Mouse (Mus musculus) G1E (cell line): ENCODE results near the gene Fcor. TPM values are rescaled to one million over a fixed set of nuclear protein-coding genes. Genes with fewer than 3 reads are reported as not detected.

Source experiments
- ATAC-seq: 2 replicates; pipeline ENCODE4 v1.8.0; 2016; ENCODE audit warnings: mild to moderate bottlenecking; ENCODE audit not compliant: insufficient number of reproducible peaks, poor library complexity, low FRiP score, severe bottlenecking; ENCODE audit errors: extremely low read depth
- DNase-seq: peaks from one replicate; pipeline ENCODE4 v3.0.0; 2012; ENCODE audit warnings: low spot score
- H3K27me3 ChIP-seq: 2 replicates; pipeline ENCODE4 v1.6.1; 2012; ENCODE audit warnings: mild to moderate bottlenecking, low read length, inconsistent platforms; ENCODE audit not compliant: insufficient read depth
- H3K36me3 ChIP-seq: replicated peaks from 2 replicates; pipeline ENCODE3; 2012; ENCODE audit warnings: mild to moderate bottlenecking, inconsistent platforms
- H3K4me1 ChIP-seq: 2 replicates; pipeline ENCODE4 v1.6.1; 2012; ENCODE audit warnings: low read depth, low read length, inconsistent platforms, mixed read lengths; ENCODE audit not compliant: insufficient read depth
- H3K4me3 ChIP-seq: 2 replicates; pipeline ENCODE4 v1.5.1; 2012; ENCODE audit warnings: low read depth, mild to moderate bottlenecking, inconsistent platforms, low read length, moderate library complexity, mixed read lengths
- H3K9me3 ChIP-seq: replicated peaks from 2 replicates; pipeline ENCODE4 v1.6.1; 2012; ENCODE audit warnings: inconsistent platforms
- CTCF ChIP-seq: IDR thresholded peaks from 2 replicates; pipeline ENCODE4 v1.5.1; 2012; ENCODE audit warnings: low read depth, low read length, inconsistent platforms, mixed read lengths
- GATA1 ChIP-seq: IDR thresholded peaks from 2 replicates; pipeline ENCODE4 v1.6.1; 2012; ENCODE audit warnings: borderline replicate concordance, low read length, inconsistent platforms, mixed read lengths
- GATA2 ChIP-seq: IDR thresholded peaks from 2 replicates; pipeline ENCODE4 v1.6.1; 2012; ENCODE audit warnings: low read depth, low read length, inconsistent platforms, borderline replicate concordance
- POLR2AphosphoS5 ChIP-seq: IDR thresholded peaks from 2 replicates; pipeline ENCODE4 v1.6.1; 2012; ENCODE audit warnings: low read depth, low read length, inconsistent platforms; ENCODE audit not compliant: insufficient replicate concordance
- TAL1 ChIP-seq: conservative IDR thresholded peaks from 2 replicates; pipeline ENCODE4 v1.6.1; 2012; ENCODE audit warnings: low read depth, low read length, inconsistent platforms, mixed read lengths
- polyA plus RNA-seq: library from polyadenylated mRNA; stranded (reverse); fragments of >175 nt; gene quantifications from 2 replicates; pipeline ENCODE4 v1.2.3, GENCODE M21; 2012
- total RNA-seq, 2 experiments: library from RNA; stranded (forward) in 1 of 2; stranded (reverse) in 1 of 2; fragments of 200-1000 nt in 1 of 2; fragments of >200 nt in 1 of 2; fragmentation: Nextera tagmentation in 1 of 2; gene quantifications; 2 replicates each; pipeline ENCODE4 v1.2.3; 2014 to 2017

Fcor gene
- total and polyA plus RNA-seq, 3 experiments = not detected

GRCm38 (mm10) chr8:3710312-3710711, 38.1 kb upstream of the Fcor start:
- no peak overlapping the region for H3K4me3 ChIP-seq
- ATAC-seq = no peak

DNA sequence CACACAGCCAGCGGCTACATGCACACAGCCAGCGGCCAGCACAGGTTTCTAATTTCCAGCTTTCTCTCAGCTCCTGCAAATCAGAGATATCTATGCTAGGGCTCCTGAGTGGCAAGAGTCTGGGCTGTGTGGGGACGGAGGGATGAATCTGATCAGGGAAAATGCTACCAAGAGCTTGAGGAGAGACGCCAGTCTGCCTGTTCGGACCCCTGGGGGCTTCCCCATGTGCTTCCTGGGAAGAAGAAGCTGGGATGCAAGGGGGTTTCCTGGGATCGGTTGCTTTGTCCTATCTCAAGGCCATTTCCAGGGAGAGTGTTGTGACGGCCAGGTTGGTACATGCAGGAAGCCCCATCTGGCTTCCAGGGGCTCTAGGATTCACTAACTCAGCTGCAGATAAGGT, 35.4 kb upstream of the Fcor start:
- H3K9me3 ChIP-seq = no peaks in the 10 kb centered on the region
- DNase-seq (no peak), ATAC-seq (no peak)
- no peak for TF ChIP-seq POLR2AphosphoS5
- TF ChIP-seq GATA2 = no peak
- TF ChIP-seq GATA1 = no peak
- TF ChIP-seq CTCF = no peak
- TF ChIP-seq TAL1 = no peak
- no peak overlapping the region for H3K4me3 ChIP-seq
- no peaks in the 10 kb centered on the region for H3K36me3 ChIP-seq
- H3K4me1 ChIP-seq = no peaks in the 10 kb centered on the region
- 0 out of 2 replicates have a peak, but pooled peaks cover 4% of the 10 kb centered on the region for H3K27me3 ChIP-seq

More at GRCm38 (mm10) chr8:3710312-3710711, 38.1 kb upstream of the Fcor start:
- DNase-seq = no peak
- H3K27me3 ChIP-seq = 0 out of 2 replicates have a peak, but pooled peaks cover 4% of the 10 kb centered on the region
- TF ChIP-seq GATA1 (no peak), POLR2AphosphoS5 (no peak), GATA2 (no peak), TAL1 (no peak), CTCF (no peak)
- H3K9me3 ChIP-seq = no peaks in the 10 kb centered on the region
- no peaks in the 10 kb centered on the region for H3K4me1 ChIP-seq
- no peaks in the 10 kb centered on the region for H3K36me3 ChIP-seq

DNA sequence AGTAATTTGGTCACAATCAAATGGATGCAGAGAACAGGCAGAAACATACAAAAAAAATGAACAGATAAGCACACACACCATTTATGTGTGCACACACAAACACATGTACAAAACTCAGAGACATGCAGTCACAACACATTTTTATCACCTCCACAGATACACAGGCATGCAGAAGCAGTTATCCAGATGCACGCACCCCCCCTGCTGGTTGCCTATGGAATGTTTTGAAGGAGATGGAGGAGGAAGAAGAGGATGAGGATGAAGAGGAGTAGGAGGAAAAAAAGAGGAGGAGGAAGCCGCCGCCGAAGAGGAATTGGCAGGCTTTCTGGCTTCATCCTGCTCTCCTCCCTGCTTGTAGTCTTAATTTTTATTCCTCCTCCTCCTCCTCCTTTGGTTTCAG, 33.5 kb upstream of the Fcor start:
- 0 out of 2 replicates have a peak, but pooled peaks cover 4% of the 10 kb centered on the region for H3K27me3 ChIP-seq
- TF ChIP-seq GATA1 (no peak), CTCF (no peak), TAL1 (no peak), GATA2 (no peak), POLR2AphosphoS5 (no peak)
- no peaks in the 10 kb centered on the region for H3K4me1 ChIP-seq
- no peaks in the 10 kb centered on the region for H3K36me3 ChIP-seq
- H3K9me3 ChIP-seq = no peaks in the 10 kb centered on the region
- no peak overlapping the region for H3K4me3 ChIP-seq
- ATAC-seq (no peak), DNase-seq (no peak)

GRCm38 (mm10) chr8:3701491-3701890, 29.3 kb upstream of the Fcor start:
- H3K9me3 ChIP-seq = peaks cover 9% of the 10 kb centered on the region
- TF ChIP-seq TAL1 = no peak
- no peak for TF ChIP-seq GATA2
- no peak for TF ChIP-seq GATA1
- TF ChIP-seq POLR2AphosphoS5 = no peak
- TF ChIP-seq CTCF = no peak
- H3K27me3 ChIP-seq = no peaks in the 10 kb centered on the region
- no peak overlapping the region for H3K4me3 ChIP-seq
- H3K36me3 ChIP-seq = no peaks in the 10 kb centered on the region
- no peaks in the 10 kb centered on the region for H3K4me1 ChIP-seq
- DNase-seq (no peak), ATAC-seq (no peak)

- DNase-seq = no peak
- H3K36me3 ChIP-seq = no peaks in the 10 kb centered on the region
- no peaks in the 10 kb centered on the region for H3K4me1 ChIP-seq
- no peak within 1 kb of the TSS for H3K4me3 ChIP-seq
- TF ChIP-seq CTCF (no peak), GATA2 (no peak), GATA1 (no peak), TAL1 (no peak), POLR2AphosphoS5 (no peak)
- H3K27me3 ChIP-seq = peaks cover 4% of the 10 kb centered on the region; the same call in 1 of the 2 replicates
- ATAC-seq = no peak
- peaks cover 4% of the 10 kb centered on the region for H3K9me3 ChIP-seq
These were observed 22.0 kb upstream of the Fcor start, which contains the start of gene Fcer2a for GRCm38 (mm10) chr8:3694121-3694520. Gene Fcer2a (minus strand): TSS chr8:3694175.

GRCm38 (mm10) chr8:3690774-3691173, 18.6 kb upstream of the Fcor start:
- Histone ChIP-seq H3K4me1 (no peaks in the 10 kb centered on the region), H3K27me3 (peaks cover 8% of the 10 kb centered on the region; the same call in 1 of the 2 replicates), H3K9me3 (no peaks in the 10 kb centered on the region), H3K36me3 (no peaks in the 10 kb centered on the region), H3K4me3 (no peak overlapping the region)
- TF ChIP-seq CTCF (no peak), TAL1 (no peak), GATA2 (no peak), GATA1 (no peak), POLR2AphosphoS5 (no peak)
- DNase-seq (no peak), ATAC-seq (no peak)

DNA sequence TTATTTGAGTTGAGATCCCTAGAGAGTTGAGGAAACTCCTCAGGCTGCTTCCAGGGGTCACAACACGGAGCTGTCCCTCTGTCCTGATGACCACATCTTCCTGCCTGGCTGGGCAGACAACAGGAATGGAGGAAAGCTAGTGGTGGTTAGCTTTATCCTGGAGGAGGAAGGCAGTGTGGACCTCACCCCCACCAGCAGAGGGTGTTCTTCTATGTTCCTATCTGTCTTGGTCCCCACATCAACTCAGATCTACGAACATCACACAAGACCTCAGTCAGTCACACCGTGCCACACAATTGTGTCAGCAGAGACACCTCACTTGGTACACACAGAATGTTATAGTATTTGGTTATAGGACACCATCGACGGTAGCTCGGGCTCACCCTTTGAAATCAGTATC, 15.4 kb upstream of the Fcor start:
- Histone ChIP-seq H3K4me1 (no peaks in the 10 kb centered on the region), H3K9me3 (no peaks in the 10 kb centered on the region), H3K36me3 (peaks cover 12% of the 10 kb centered on the region), H3K27me3 (peaks cover 8% of the 10 kb centered on the region; the same call in 1 of the 2 replicates), H3K4me3 (no peak overlapping the region)
- TF ChIP-seq TAL1 (no peak), GATA2 (no peak), CTCF (no peak), POLR2AphosphoS5 (no peak), GATA1 (no peak)
- ATAC-seq (no peak), DNase-seq (no peak)
